Mouse (Mus musculus) neural tube, embryonic 11.5 days (tissue): ENCODE data around the gene Krtap29-1. TPM values are rescaled to one million over a fixed set of nuclear protein-coding genes. Genes with fewer than 3 reads are reported as not detected.
A peak's percentile ranks its signal among the peaks of the same experiment; 100 is the strongest.

Source experiments
- ATAC-seq: fragments of 200-750 bp; cut with Nextera tagmentation; 2 replicates; pipeline ENCODE4 v1.8.0; 2017; ENCODE audit warnings: moderate number of reproducible peaks, mild to moderate bottlenecking, moderate TSS enrichment, moderate library complexity; ENCODE audit not compliant: insufficient read depth, low FRiP score, low TSS enrichment
- DNase-seq: peaks from one replicate; pipeline ENCODE4 v3.0.0-alpha.2; 2015; ENCODE audit warnings: low spot score
- H3K27ac ChIP-seq: fragments of 300-500 bp; sonication (generic); 2 replicates; pipeline ENCODE4 v1.5.1; 2014; ENCODE audit warnings: low read depth, mild to moderate bottlenecking, low read length
- H3K27me3 ChIP-seq: fragments of 300-500 bp; sonication (generic); 2 replicates; pipeline ENCODE4 v1.6.1; 2014; ENCODE audit warnings: mild to moderate bottlenecking, low read length, mixed read lengths; ENCODE audit not compliant: control insufficient read depth, insufficient read depth
- H3K36me3 ChIP-seq: fragments of 300-500 bp; sonication (generic); 2 replicates; pipeline ENCODE4 v1.6.1; 2014; ENCODE audit warnings: mild to moderate bottlenecking, low read length, moderate library complexity, mixed read lengths; ENCODE audit not compliant: control insufficient read depth, insufficient read depth
- H3K4me1 ChIP-seq: fragments of 300-500 bp; sonication (generic); 2 replicates; pipeline ENCODE4 v1.6.1; 2014; ENCODE audit warnings: low read length, mixed read lengths; ENCODE audit not compliant: control insufficient read depth, insufficient read depth
- H3K4me2 ChIP-seq: fragments of 300-500 bp; sonication (generic); 2 replicates; pipeline ENCODE4 v1.6.1; 2014; ENCODE audit warnings: low read depth, mild to moderate bottlenecking, moderate library complexity
- H3K4me3 ChIP-seq: fragments of 300-500 bp; sonication (generic); 2 replicates; pipeline ENCODE4 v1.5.1; 2014; ENCODE audit warnings: low read depth, low read length
- H3K9ac ChIP-seq: fragments of 300-500 bp; sonication (generic); 2 replicates; pipeline ENCODE4 v1.6.1; 2014; ENCODE audit warnings: mild to moderate bottlenecking, low read length
- H3K9me3 ChIP-seq: fragments of 300-500 bp; sonication (generic); 2 replicates; pipeline ENCODE4 v1.6.1; 2016; ENCODE audit warnings: low read length; ENCODE audit not compliant: control insufficient read depth
- WGBS: fragments of 180-500 bp; shearing (Covaris S2); extraction: QIAGEN DNeasy Blood & Tissue Kit; methylation state at CpG from one replicate; pipeline ENCODE4 v1.1.7; 2014; 5-methylcytosine and 5-hydroxymethylcytosine counted together
- polyA plus RNA-seq: library from polyadenylated mRNA; unstranded; fragments of >200 nt; fragmentation: Nextera tagmentation; extraction: Ambion mirVana; gene quantifications from 2 replicates; pipeline ENCODE4 v1.2.1, GENCODE M21; 2014

Gene Krtap29-1
- polyA plus RNA-seq, 1 experiment from 2014 or later = not detected

DNA sequence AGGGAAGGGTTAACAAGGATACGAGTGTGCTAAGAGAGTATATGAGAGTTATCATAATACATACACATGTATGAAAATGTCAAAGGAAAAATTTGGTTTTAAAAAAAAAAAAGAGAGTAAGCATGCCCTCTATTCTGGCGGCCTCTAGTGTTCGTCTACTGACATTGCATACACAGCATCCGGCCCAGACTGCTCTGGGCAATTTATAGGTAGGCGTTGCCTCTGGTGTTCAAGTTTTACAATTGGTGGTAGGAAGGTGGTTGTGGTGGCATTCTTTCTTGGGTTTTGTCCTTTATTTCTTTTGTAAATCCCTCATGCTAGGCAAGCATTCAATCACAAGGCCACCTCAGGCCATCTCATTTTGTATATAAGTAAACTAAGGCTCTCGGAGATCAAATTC is 26.0 kb upstream of the Krtap29-1 start:
- no peak for ATAC-seq
- Histone ChIP-seq H3K4me2 (no peak overlapping the region), H3K4me3 (no peak overlapping the region), H3K9ac (no peak overlapping the region), H3K36me3 (no peaks in the 10 kb centered on the region), H3K27ac (no peak overlapping the region), H3K9me3 (no peaks in the 10 kb centered on the region), H3K27me3 (no peaks in the 10 kb centered on the region), H3K4me1 (no peaks in the 10 kb centered on the region)
- DNase-seq = peak; percentile 44
- WGBS = 23% methylated on average over 6 of the region's 6 CpGs

DNA sequence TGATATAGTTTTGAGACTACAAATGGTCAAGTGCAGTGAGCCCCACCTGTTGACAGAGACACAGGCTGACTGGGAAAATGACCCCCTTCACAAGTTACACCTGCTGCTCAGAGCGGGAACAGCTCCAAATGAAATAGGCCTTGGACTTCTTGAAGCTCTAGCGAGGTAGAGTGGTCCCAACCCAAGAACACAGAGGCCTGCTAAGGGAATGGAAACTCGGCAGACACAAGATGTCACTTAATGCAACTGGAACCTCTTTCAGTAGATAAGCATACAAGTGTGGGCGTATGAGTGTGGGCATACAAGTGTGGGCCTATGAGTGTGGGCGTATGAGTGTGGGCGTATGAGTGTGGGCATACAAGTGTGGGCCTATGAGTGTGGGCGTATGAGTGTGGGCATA is 20.2 kb upstream of the Krtap29-1 start:
- H3K4me3 ChIP-seq = no peak overlapping the region
- H3K27ac ChIP-seq = no peak overlapping the region
- H3K4me1 ChIP-seq = no peaks in the 10 kb centered on the region
- H3K9ac ChIP-seq = no peak overlapping the region
- DNase-seq (no peak), ATAC-seq (no peak)
- no peak overlapping the region for H3K4me2 ChIP-seq
- H3K36me3 ChIP-seq = no peaks in the 10 kb centered on the region
- no peaks in the 10 kb centered on the region for H3K9me3 ChIP-seq
- H3K27me3 ChIP-seq = no peaks in the 10 kb centered on the region
- 89% methylated on average over 7 of the region's 7 CpGs for WGBS

DNA sequence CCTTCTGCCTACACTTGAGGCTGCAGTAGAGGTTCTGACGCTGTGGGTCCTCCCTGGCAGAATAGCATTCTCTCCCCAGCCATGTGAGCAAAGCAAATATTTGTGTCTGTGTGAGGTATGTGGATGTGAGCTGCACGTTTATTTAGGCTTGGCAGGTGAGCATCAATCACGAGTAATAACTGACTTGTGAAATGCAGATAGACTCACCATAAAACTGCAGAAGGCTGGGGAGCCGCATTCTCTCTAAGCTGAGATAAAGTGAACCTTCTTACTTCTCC is 15.5 kb upstream of the Krtap29-1 start:
- H3K27ac ChIP-seq = no peak overlapping the region
- H3K4me3 ChIP-seq = no peak overlapping the region
- 61% methylated on average over 4 of the region's 4 CpGs for WGBS
- no peaks in the 10 kb centered on the region for H3K9me3 ChIP-seq
- no peaks in the 10 kb centered on the region for H3K27me3 ChIP-seq
- no peak overlapping the region for H3K4me2 ChIP-seq
- ATAC-seq (no peak), DNase-seq (no peak)
- H3K9ac ChIP-seq = no peak overlapping the region
- no peaks in the 10 kb centered on the region for H3K36me3 ChIP-seq
- H3K4me1 ChIP-seq = no peaks in the 10 kb centered on the region

DNA sequence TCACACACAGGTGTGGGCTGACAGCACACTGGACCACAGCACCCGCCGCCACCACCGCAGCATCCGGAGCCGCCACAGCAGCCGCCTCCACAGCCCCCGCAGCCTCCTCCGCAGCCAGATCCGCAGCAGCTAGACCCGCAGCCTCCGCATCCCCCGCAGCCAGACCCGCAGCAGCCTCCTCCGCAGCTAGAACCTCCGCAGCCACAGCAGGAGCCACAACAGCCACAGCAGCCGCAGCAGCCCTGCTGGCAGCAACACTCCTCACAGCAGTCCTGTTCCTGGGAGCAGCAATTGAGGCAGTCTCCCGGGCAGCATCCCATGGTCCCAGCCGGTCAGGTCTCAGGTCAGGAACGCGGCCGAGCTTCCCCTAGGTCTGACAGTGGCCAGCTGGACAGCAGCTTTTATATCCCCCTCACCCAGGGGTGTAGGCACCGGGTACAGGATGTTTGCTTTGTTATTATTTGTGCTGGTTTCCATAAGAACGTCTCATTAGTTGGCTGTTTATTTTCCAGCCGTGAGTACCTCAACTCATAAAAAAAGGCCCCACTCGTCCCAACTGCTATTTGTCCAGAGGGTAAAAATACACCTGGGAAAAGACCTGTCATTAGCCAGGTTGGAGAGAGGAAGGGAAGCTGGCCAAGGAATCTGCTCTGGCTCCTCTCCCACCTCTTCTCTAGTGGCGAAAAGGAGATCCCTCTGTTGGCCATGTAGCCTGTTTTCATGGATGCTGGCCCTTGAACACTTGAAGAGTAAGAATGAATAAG is 14.9 kb upstream of the Krtap29-1 start, which contains the start of gene Krtap17-1:
Gene Krtap17-1, minus strand, starts transcription at position 375 of the 764 bp plus-strand sequence.
- Histone ChIP-seq H3K4me1 (no peaks in the 10 kb centered on the region), H3K9ac (no peak within 1 kb of the TSS), H3K9me3 (no peaks in the 10 kb centered on the region), H3K4me2 (peak within 1 kb of the TSS; percentile 31; the same call in 1 of the 2 replicates), H3K27ac (no peak within 1 kb of the TSS), H3K4me3 (0 out of 2 replicates have a peak within 1 kb of the TSS, but pooled peaks have one; percentile 4), H3K27me3 (no peaks in the 10 kb centered on the region), H3K36me3 (no peaks in the 10 kb centered on the region)
- 30% methylated on average over 26 of the region's 26 CpGs for WGBS
- ATAC-seq = no peak
- DNase-seq = no peak

DNA sequence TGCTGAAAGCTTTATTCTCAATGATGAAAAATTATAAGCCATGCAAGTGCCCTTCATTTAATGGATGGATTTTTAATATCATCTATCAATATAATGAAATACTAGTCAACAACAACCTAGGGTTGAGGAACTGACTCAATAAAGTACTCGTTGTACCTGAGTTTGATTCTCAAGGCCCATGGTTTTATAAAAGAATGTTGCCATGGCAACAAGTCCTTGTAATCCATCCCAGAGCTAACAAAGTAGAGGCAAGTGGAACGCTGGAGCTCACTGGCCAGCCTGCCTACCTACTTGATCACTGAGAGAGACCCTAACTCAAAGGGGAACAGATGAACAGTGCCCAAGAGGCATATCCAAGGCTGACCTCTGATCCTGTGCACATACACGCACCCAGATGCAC is 11.7 kb upstream of the Krtap29-1 start:
- Histone ChIP-seq H3K4me1 (no peaks in the 10 kb centered on the region), H3K4me3 (no peak overlapping the region), H3K9ac (no peak overlapping the region), H3K4me2 (no peak overlapping the region), H3K27me3 (no peaks in the 10 kb centered on the region), H3K9me3 (no peaks in the 10 kb centered on the region), H3K36me3 (no peaks in the 10 kb centered on the region), H3K27ac (no peak overlapping the region)
- 82% methylated on average over 3 of the region's 3 CpGs for WGBS
- DNase-seq (no peak), ATAC-seq (no peak)

DNA sequence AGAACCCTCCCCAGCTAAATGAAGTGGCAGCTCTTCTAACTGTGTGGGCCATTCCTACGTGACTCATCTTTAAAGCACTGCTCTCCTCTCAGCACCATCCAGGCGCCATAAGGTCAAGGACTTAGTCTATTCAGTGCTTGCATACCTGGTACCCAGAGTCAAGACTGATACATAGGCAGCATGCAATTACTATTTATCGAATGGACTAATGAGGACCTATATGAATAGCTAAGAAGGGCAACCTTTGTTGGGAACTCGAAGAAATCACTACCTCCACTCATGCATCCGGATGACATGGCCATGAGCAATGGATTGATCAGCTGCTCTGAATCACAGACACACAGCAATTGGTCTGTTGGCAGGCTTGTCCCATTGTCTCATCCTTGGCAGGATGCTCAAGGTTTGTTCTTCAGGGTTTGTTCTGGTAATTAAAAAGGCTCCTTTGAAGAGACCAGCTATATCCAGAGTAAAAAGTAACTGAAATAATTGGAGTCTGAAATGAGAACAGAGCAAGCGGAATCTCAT is 11.1 kb upstream of the Krtap29-1 start:
- WGBS = 89% methylated on average over 6 of the region's 6 CpGs

DNA sequence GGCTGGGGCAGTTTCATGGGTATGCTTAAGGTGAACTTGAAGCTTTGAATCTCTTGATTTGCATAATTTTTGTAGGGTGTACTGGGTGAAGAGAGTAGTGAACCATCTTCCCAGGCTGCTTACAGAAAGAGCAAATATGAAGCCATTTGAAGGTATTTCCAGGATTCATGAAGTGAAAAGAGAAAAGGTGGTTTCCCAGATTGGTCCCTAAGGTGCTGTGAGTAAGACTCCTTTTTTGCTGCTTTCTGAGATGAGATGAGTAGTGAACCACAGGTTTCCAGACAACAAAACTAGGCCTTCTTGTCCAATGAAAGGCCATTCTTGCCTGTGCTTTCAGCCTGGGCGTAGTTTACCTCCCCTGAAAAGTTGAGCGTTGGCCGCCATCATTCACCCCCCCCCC is 9.7 kb upstream of the Krtap29-1 start:
- no peaks in the 10 kb centered on the region for H3K9me3 ChIP-seq

More for the DNA sequence above, 11.1 kb upstream of the Krtap29-1 start:
- H3K27ac ChIP-seq = no peak overlapping the region
- no peak overlapping the region for H3K4me2 ChIP-seq
- H3K4me3 ChIP-seq = no peak overlapping the region
- DNase-seq (no peak), ATAC-seq (no peak)
- no peak overlapping the region for H3K9ac ChIP-seq
- no peaks in the 10 kb centered on the region for H3K27me3 ChIP-seq
- no peaks in the 10 kb centered on the region for H3K4me1 ChIP-seq
- no peaks in the 10 kb centered on the region for H3K9me3 ChIP-seq
- no peaks in the 10 kb centered on the region for H3K36me3 ChIP-seq

DNA sequence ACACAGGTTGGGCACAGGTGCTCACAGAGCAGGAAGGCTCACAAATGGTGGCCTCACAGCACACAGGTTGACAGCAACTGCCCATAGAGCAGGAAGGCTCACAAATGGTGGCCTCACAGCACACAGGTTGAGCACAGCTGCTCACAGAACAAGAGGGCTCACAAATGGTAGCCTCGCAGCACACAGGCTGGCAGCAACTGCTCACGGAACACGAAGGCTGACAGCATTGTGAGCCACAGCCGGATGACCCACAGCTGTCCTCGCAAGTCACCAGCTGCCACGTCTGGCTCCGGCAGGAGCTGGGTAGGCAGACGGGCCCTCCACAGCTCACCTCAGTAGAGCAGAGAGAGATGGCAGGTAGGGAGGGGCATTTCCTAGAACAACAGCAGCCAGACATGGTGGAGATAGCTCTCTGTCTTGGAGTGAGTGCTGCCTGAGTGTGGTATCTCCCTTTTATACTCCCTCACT is 7.4 kb upstream of the Krtap29-1 start, which contains the start of gene Krtap16-1:
Gene Krtap16-1, minus strand, starts transcription at position 418 of the 468 bp plus-strand sequence.
- Histone ChIP-seq H3K4me2 (no peak within 1 kb of the TSS), H3K9me3 (no peaks in the 10 kb centered on the region), H3K9ac (no peak within 1 kb of the TSS), H3K4me1 (no peaks in the 10 kb centered on the region), H3K4me3 (no peak within 1 kb of the TSS), H3K36me3 (no peaks in the 10 kb centered on the region), H3K27ac (no peak within 1 kb of the TSS), H3K27me3 (no peaks in the 10 kb centered on the region)
- no peak for ATAC-seq
- WGBS = 76% methylated on average over 8 of the region's 8 CpGs
- DNase-seq = no peak

More for the DNA sequence above, 9.7 kb upstream of the Krtap29-1 start:
- no peaks in the 10 kb centered on the region for H3K27me3 ChIP-seq
- 90% methylated on average over 3 of the region's 3 CpGs for WGBS
- no peak overlapping the region for H3K27ac ChIP-seq
- no peaks in the 10 kb centered on the region for H3K36me3 ChIP-seq
- no peaks in the 10 kb centered on the region for H3K4me1 ChIP-seq
- no peak overlapping the region for H3K4me2 ChIP-seq
- ATAC-seq (no peak), DNase-seq (no peak)
- H3K4me3 ChIP-seq = no peak overlapping the region
- no peak overlapping the region for H3K9ac ChIP-seq
